Mouse (Mus musculus) neural tube, embryonic 13.5 days (tissue): ENCODE measurements around the gene Tle2. TPM values are rescaled to one million over a fixed set of nuclear protein-coding genes. Genes with fewer than 3 reads are reported as not detected.

Experiments
- ATAC-seq: fragments of 200-750 bp; cut with Nextera tagmentation; 2 replicates; pipeline ENCODE4 v1.8.0; 2017; ENCODE audit warnings: low read depth, mild to moderate bottlenecking, moderate TSS enrichment, moderate library complexity
- H3K27ac ChIP-seq: fragments of 300-500 bp; sonication (generic); replicated peaks from 2 replicates; pipeline ENCODE4 v1.5.1; 2015; ENCODE audit warnings: moderate library complexity, mild to moderate bottlenecking, inconsistent platforms
- H3K27me3 ChIP-seq: fragments of 300-500 bp; sonication (generic); 2 replicates; pipeline ENCODE4 v1.6.1; 2015; ENCODE audit warnings: mild to moderate bottlenecking, inconsistent platforms
- H3K36me3 ChIP-seq: fragments of 300-500 bp; sonication (generic); 2 replicates; pipeline ENCODE4 v1.6.1; 2015; ENCODE audit warnings: mild to moderate bottlenecking, inconsistent platforms
- H3K4me1 ChIP-seq: fragments of 300-500 bp; sonication (generic); replicated peaks from 2 replicates; pipeline ENCODE4 v1.6.1; 2015; ENCODE audit warnings: inconsistent platforms
- H3K4me2 ChIP-seq: fragments of 300-500 bp; sonication (generic); 2 replicates; pipeline ENCODE4 v1.6.1; 2015; ENCODE audit warnings: inconsistent platforms, mild to moderate bottlenecking, moderate library complexity
- H3K4me3 ChIP-seq: fragments of 300-500 bp; sonication (generic); 2 replicates; pipeline ENCODE4 v1.5.1; 2015; ENCODE audit warnings: mild to moderate bottlenecking, inconsistent platforms
- H3K9ac ChIP-seq: fragments of 300-500 bp; sonication (generic); 2 replicates; pipeline ENCODE4 v1.6.1; 2015; ENCODE audit warnings: moderate library complexity, mild to moderate bottlenecking, inconsistent platforms
- H3K9me3 ChIP-seq: fragments of 300-500 bp; sonication (generic); 2 replicates; pipeline ENCODE4 v1.6.1; 2016; ENCODE audit warnings: inconsistent platforms
- WGBS: fragments of 180-500 bp; shearing (Covaris S2); methylation state at CpG from one replicate; pipeline ENCODE4 v1.1.7; 2015; 5-methylcytosine and 5-hydroxymethylcytosine counted together
- polyA plus RNA-seq: library from polyadenylated mRNA; unstranded; fragments of >200 nt; fragmentation: Nextera tagmentation; extraction: Ambion mirVana; gene quantifications from 2 replicates; pipeline ENCODE4 v1.2.1, GENCODE M21; 2015

Tle2 gene
- polyA plus RNA-seq = 31.1 and 32.9 TPM in 2 replicates

DNA sequence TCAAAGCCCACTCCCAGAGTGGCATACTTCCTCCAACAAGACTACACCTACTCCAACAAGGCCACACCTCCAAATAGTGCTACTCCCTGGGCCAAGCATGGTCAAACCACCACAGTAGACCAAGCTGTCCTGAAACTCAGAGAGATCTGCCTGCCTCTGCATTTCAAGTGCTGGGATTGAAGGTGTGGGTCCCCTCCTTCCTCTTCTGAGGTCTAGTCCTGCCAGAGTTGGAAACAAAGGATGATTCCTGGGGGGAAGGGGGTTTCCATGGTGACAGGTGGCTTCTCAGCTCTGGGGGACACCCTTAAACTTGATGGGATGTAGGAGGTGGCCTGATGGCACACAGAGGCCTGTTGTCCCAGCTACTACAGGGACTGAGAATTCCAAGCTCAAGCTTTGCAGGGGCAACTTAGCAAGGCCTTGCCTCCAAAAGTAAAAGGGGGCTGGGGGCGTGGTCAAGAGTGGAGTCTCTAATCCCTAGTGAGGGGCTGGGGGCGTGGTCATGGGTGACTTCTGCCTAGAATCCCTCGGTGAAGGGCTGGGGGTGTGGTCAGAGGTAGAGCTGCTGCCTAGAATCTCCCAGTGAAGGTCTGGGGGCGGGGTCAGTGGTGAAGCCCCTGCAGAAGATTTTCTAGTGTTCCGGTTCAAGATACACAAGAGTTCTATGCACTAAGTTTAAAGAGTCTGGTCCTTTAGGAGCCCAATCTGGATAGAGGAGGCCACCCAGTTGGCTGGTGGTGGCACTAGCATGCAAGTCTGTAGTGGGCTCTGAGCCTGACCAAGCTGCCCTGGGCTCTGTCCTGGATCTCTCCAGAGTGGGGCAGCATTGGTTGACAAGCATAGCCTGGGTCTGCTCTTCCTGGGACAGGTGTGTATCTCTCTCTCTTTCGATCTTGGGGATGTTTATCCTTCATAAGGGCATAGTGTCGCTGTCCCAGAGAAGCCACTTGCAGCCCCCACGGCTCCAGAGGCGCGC lies at the start of gene Tle2:
Tle2 (plus strand) TSS at position 481 of the 976 bp plus-strand sequence.
- Histone ChIP-seq H3K36me3 (no peaks in the 10 kb centered on the region), H3K9ac (peak within 1 kb of the TSS; percentile 83), H3K4me1 (peaks cover 61% of the 10 kb centered on the region), H3K4me3 (peak within 1 kb of the TSS; percentile 59), H3K27me3 (peaks cover 72% of the 10 kb centered on the region), H3K27ac (peak within 1 kb of the TSS; percentile 52; the same call in 1 of the 2 replicates), H3K4me2 (peak within 1 kb of the TSS; percentile 74), H3K9me3 (no peaks in the 10 kb centered on the region)
- ATAC-seq = no peak
- whole genome bisulfite sequencing = 25% methylated on average over 10 of the region's 10 CpGs

DNA sequence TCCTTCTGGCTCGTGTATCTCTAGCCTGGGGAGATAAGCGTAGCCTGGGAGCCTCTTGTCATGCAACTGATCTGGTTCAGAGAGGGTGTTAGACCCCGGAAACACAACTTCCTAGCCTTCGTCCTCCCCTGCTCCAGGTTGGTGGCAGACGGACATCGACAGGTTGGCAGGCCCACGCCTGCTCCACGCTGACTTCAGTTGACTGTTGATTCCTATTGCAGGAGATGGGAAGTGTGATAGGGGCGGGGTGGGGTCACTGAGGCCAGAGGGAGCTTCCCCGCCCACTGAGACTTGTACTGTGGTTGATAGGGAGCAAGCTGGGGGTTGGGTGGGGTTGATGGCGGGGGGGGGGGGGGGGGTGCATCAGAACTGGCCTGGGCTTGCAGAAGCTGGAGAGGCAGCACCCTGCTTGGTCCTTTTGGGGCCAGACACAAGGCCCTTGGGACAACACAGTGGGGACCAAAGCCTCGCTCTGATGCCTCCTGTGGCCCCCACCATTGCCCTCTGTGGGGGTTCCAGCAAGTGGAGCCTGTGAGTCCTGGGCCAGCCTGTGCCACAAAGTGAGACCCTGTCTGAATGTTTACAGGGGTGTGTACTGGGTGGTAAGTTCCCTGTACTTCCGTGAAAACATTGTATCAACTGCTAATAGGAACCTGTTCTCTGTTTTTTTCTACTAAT lies 49.2 kb upstream of the Tle2 start:
- Histone ChIP-seq H3K36me3 (peaks cover 15% of the 10 kb centered on the region), H3K4me1 (no peaks in the 10 kb centered on the region), H3K27ac (no peak overlapping the region), H3K9ac (no peak overlapping the region), H3K4me3 (no peak overlapping the region), H3K4me2 (no peak overlapping the region), H3K27me3 (peaks cover 19% of the 10 kb centered on the region), H3K9me3 (no peaks in the 10 kb centered on the region)
- WGBS = 67% methylated on average over 12 of the region's 13 CpGs
- no peak for ATAC-seq

DNA sequence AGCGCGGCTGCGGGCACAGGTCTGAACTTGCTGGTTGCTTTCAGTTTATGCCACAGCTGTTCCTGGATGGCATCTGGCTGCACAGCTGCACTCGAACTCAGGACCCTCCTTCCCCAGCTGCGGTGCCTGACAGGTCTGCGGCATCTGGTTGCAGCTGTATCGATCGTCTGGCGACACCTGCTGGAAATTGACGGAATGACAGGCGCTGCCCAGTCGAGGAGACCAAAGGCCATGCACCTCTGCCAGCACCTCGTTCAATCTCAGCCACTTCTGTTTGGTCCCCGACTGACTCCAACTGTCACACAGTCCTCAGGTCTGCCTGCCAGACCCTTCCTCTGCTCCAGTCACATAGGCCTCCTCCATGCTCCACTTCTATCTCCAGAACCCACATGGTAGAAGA lies 47.6 kb upstream of the Tle2 start:
- peaks cover 32% of the 10 kb centered on the region for H3K36me3 ChIP-seq
- no peak overlapping the region for H3K4me3 ChIP-seq
- ATAC-seq = no peak
- WGBS = 12% methylated on average over 14 of the region's 14 CpGs
- H3K9me3 ChIP-seq = no peaks in the 10 kb centered on the region
- no peak overlapping the region for H3K4me2 ChIP-seq
- H3K27me3 ChIP-seq = peaks cover 19% of the 10 kb centered on the region
- no peaks in the 10 kb centered on the region for H3K4me1 ChIP-seq
- no peak overlapping the region for H3K9ac ChIP-seq
- no peak overlapping the region for H3K27ac ChIP-seq

DNA sequence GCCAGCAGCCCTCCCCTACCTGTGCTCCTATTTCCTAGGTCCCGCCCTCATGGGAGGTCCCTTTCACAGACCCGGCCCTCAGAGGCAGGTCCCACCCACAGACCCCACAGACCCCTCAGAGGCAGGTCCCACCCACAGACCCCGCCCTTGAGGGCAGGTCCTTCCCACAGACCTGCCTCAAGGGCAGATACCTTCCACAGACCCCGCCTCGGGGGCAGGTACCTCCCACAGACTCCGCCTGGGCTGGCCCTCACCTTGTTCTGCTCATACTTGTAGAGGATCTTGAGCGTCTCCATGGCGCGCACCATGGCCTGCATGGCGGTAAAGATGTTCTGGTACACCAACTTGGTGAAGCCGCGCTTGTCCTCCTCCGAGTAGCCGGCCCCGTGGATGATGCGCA lies 39.5 kb upstream of the Tle2 start:
- H3K9me3 ChIP-seq = no peaks in the 10 kb centered on the region
- H3K36me3 ChIP-seq = peaks cover 50% of the 10 kb centered on the region
- H3K4me2 ChIP-seq = no peak overlapping the region
- no peak overlapping the region for H3K4me3 ChIP-seq
- H3K9ac ChIP-seq = no peak overlapping the region
- no peak for ATAC-seq
- H3K27me3 ChIP-seq = no peaks in the 10 kb centered on the region
- no peak overlapping the region for H3K27ac ChIP-seq
- WGBS = 65% methylated on average over 16 of the region's 16 CpGs
- H3K4me1 ChIP-seq = peaks cover 8% of the 10 kb centered on the region; the same call in 1 of the 2 replicates

DNA sequence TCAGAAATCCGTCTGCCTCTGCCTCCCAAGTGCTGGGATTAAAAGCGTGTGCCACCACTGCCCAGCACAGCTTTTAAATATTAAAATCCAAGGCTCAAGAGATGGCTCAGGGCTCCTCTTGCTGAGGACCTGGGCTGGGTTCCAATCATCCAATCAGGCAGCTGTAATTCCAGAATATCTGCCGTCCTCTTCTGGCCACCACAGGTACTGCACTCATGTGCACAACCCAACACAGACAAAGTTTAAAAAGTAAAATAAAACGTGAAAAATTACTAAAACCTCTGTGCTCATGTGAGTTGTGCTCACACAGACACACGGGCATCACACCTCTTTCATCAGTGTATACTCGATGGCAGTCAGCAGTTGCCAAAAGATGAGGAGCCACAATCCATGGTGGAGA lies 37.6 kb upstream of the Tle2 start:
- no peaks in the 10 kb centered on the region for H3K27me3 ChIP-seq
- 81% methylated on average over 6 of the region's 6 CpGs for WGBS
- peaks cover 31% of the 10 kb centered on the region for H3K36me3 ChIP-seq
- no peak overlapping the region for H3K4me3 ChIP-seq
- ATAC-seq = no peak
- H3K27ac ChIP-seq = no peak overlapping the region
- H3K4me2 ChIP-seq = no peak overlapping the region
- H3K9ac ChIP-seq = no peak overlapping the region
- peaks cover 18% of the 10 kb centered on the region for H3K4me1 ChIP-seq
- no peaks in the 10 kb centered on the region for H3K9me3 ChIP-seq

DNA sequence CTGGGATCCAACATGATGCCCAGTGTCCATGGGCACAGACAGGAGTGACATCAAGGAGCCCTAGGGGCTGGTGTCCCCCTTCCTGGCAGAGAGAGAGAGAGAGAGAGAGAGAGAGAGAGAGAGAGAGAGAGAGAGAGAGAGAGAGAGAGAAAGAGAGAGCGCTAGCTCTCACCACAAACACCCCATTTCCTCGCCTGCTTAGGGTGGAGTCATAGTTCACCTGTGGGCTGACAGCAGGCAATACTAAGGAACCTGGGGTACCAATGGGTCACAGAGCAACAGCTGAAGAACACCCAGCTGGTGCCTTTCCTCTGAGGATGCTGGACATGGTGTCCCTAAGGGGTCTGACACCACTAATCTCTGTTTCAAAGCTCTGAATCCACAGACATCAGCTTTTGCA lies 36.9 kb upstream of the Tle2 start:
- Histone ChIP-seq H3K4me3 (no peak overlapping the region), H3K9me3 (no peaks in the 10 kb centered on the region), H3K27me3 (no peaks in the 10 kb centered on the region), H3K9ac (no peak overlapping the region), H3K4me1 (peaks cover 25% of the 10 kb centered on the region), H3K4me2 (no peak overlapping the region), H3K36me3 (peaks cover 26% of the 10 kb centered on the region), H3K27ac (no peak overlapping the region)
- ATAC-seq = no peak
- WGBS = 100% methylated on average over 2 of the region's 2 CpGs

DNA sequence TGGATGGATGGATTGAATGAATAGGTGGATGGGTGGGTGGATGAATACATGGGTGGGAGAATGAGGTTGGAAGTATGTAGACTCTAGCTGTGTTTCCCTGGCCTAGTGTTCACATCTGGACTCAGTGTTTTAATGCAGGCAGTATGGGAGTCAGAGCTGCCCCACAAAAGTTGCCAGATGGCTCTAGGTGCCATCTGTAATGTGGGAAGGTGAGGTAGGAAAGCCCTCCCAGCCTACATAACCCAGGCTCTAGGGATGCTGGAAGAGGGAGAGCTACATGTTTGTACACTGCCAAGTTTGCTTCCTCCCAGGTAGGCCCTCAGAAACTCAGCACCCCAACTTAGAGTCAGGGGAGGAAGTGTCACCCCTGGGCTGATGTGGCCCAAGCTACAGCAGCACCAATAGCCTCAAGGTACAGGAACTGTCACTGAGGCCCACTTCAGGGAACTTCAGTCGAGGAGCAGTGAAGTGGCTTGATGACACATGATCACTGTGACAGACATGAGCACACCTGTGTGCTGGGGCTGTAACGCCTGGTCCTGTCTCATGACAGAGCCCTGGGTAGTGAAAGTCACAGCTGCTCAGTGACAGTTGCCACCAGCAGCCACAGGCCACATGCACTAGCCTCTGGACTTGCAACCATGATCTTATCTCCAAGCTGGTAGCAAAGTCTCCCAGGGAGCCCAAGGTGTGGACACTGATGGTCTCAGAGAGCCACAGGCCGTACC lies 35.9 kb upstream of the Tle2 start:
- H3K9me3 ChIP-seq = no peaks in the 10 kb centered on the region
- H3K4me2 ChIP-seq = no peak overlapping the region
- no peak overlapping the region for H3K9ac ChIP-seq
- WGBS = 88% methylated on average over 3 of the region's 3 CpGs
- peaks cover 15% of the 10 kb centered on the region; the same call in 1 of the 2 replicates for H3K36me3 ChIP-seq
- no peak for ATAC-seq
- no peaks in the 10 kb centered on the region for H3K27me3 ChIP-seq
- H3K4me3 ChIP-seq = no peak overlapping the region
- no peak overlapping the region for H3K27ac ChIP-seq
- peaks cover 36% of the 10 kb centered on the region for H3K4me1 ChIP-seq

DNA sequence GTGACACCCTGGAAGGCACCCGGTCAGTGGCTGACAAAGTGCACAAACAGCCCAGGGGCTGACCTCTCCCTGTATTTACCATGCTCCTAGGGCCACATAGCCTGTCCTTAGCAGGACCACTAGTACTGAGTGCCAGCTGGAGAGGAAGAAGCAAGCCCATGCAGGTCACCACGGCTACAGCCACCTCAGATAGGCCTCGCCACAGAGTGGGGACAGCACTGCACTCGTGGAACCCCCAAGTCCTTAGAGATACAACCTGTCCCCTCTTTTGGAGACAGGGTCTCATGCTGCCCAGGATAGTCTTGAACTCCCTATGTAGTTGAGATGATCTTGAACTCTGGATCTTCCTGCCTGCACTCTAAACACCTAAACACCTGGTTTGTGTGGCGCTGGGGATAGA lies 33.0 kb upstream of the Tle2 start:
- Histone ChIP-seq H3K27ac (no peak overlapping the region), H3K9ac (0 out of 2 replicates have a peak overlapping the region, but pooled peaks have one; percentile 52), H3K27me3 (no peaks in the 10 kb centered on the region), H3K4me3 (no peak overlapping the region), H3K9me3 (no peaks in the 10 kb centered on the region), H3K4me1 (peaks cover 42% of the 10 kb centered on the region), H3K36me3 (no peaks in the 10 kb centered on the region), H3K4me2 (peak overlapping the region; percentile 15; the same call in 1 of the 2 replicates)
- ATAC-seq = no peak
- 89% methylated on average over 5 of the region's 5 CpGs for WGBS

DNA sequence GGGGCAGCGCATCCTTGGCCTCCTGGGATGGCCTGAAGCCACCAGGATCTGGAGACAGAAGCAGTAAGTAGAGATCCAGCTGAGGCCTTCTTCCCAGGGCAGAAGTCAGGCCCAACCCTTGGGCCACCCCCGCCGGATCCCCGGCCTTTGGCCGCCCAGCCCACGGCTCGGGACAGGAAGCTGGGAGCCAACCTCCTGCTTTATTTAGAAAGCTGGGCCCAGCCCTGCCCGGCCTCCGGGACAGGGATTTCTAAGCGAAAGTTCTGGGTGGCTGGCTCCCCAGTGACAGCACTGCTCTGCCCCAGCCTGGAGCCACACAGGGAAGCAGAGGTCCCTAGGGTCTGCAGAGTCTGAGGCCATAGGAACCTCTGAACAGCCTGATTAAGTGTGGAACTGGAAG lies 32.6 kb upstream of the Tle2 start:
- Histone ChIP-seq H3K9me3 (no peaks in the 10 kb centered on the region), H3K27me3 (no peaks in the 10 kb centered on the region), H3K4me1 (peaks cover 42% of the 10 kb centered on the region), H3K4me2 (peak overlapping the region; percentile 15), H3K9ac (0 out of 2 replicates have a peak overlapping the region, but pooled peaks have one; percentile 52), H3K36me3 (no peaks in the 10 kb centered on the region), H3K27ac (no peak overlapping the region), H3K4me3 (no peak overlapping the region)
- WGBS = 80% methylated on average over 10 of the region's 10 CpGs
- ATAC-seq = no peak

DNA sequence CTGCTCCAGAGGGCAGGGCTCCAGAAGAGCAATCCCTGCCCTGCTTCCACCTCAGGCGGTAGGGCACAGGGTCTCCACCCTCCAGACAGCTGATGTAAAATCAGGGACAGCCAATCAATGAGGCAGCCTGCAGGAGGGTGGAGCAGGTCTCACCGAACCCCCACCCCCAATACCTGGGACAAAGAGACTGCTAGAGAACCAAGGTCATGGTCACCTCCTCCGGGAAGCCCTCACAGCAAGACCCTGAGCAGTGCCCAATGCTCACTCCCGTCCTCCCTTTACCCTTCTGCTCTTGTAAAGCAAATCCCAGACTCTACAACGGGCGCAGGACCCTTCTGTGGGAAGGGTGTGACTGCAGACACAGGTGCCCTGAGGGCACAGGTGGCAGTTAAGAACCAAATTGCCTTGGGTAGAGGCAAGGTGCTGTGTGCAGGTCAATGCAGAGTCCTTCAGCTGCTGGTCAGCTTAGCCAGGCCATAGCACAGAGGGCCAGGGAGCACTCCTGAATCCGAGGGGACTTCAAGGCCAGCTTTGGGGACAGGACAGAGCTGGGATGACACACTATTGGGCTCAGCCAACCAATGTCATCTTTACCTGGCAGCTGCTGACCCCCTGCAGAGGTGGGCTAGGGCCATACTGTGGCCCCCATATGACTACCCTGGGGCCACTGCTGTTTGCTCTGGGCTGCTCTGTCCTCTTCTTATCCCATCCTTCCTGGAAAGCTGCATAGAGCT lies 31.5 kb upstream of the Tle2 start:
- no peaks in the 10 kb centered on the region for H3K36me3 ChIP-seq
- peak overlapping the region; percentile 94 for H3K4me3 ChIP-seq
- peaks cover 42% of the 10 kb centered on the region for H3K4me1 ChIP-seq
- WGBS = 78% methylated on average over 7 of the region's 7 CpGs
- no peaks in the 10 kb centered on the region for H3K27me3 ChIP-seq
- H3K9ac ChIP-seq = peak overlapping the region; percentile 98
- no peak overlapping the region for H3K27ac ChIP-seq
- H3K4me2 ChIP-seq = peak overlapping the region; percentile 99
- no peaks in the 10 kb centered on the region for H3K9me3 ChIP-seq
- no peak for ATAC-seq

DNA sequence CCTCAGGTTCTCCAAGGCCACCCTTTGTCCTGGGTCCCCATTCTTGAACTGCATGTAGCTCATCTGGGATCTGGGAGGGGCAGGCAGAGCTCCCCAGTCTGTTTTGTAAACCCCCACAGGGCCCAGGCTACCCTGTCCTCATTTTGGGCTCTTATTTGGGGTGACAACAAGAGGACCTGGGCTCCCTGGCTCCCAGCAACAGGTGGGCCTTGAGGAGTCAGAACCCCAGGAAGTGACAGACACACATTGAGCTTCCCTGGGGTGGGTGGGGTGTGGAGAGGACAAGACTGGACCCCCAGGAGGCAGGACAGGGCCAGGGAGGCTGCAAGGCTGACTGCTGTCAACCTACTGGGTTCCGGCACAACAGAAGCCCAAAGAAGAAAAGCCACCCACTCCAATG lies 30.7 kb upstream of the Tle2 start:
- Histone ChIP-seq H3K27me3 (no peaks in the 10 kb centered on the region), H3K36me3 (no peaks in the 10 kb centered on the region), H3K4me3 (peak overlapping the region; percentile 94), H3K4me1 (peaks cover 42% of the 10 kb centered on the region), H3K4me2 (peak overlapping the region; percentile 99), H3K9ac (peak overlapping the region; percentile 98), H3K9me3 (no peaks in the 10 kb centered on the region), H3K27ac (no peak overlapping the region)
- ATAC-seq = no peak
- 81% methylated on average over 1 of the region's 1 CpGs for WGBS
